Mouse (Mus musculus) heart, adult 8-10 months (tissue): Measurements from ENCODE around the gene Ap2m1. TPM values are rescaled to one million over a fixed set of nuclear protein-coding genes. Genes with fewer than 3 reads are reported as not detected.
A peak's percentile ranks its signal among the peaks of the same experiment; 100 is the strongest.
"Not testable (repeated sequence)": the region's sequence is repeated elsewhere in the genome, so short reads cannot be mapped to it uniquely, and the experiment has no call there.

Source experiments
- DNase-seq: peaks from one replicate; pipeline ENCODE4 v3.0.0; 2022; ENCODE audit warnings: low spot score
- total RNA-seq, 4 experiments: library from RNA; stranded (reverse); gene quantifications; 2 replicates each; pipeline ENCODE4 v1.2.4; 2022

Ap2m1 gene
- total RNA-seq: 100 to 1,000 TPM; 186 to 215 (median 203) TPM

- DNase-seq: peak; percentile 98
Observed at GRCm38 (mm10) chr16:20535296-20536080, at the start of gene Ap2m1. Gene Ap2m1, plus strand, starts transcription at chr16:20535478.

GRCm38 (mm10) chr16:20486048-20486447 is 49.2 kb upstream of the Ap2m1 start:
- DNase-seq: no peak

GRCm38 (mm10) chr16:20488151-20488550 is 47.1 kb upstream of the Ap2m1 start:
- no peak for DNase-seq

- not testable (repeated sequence) for DNase-seq
Observed at GRCm38 (mm10) chr16:20488751-20489150, 46.5 kb upstream of the Ap2m1 start.

- no peak for DNase-seq
Observed at GRCm38 (mm10) chr16:20489233-20489632, 46.0 kb upstream of the Ap2m1 start.

- no peak for DNase-seq
Observed at GRCm38 (mm10) chr16:20490581-20490980, 44.7 kb upstream of the Ap2m1 start.

- peak; percentile 35 for DNase-seq
Observed at GRCm38 (mm10) chr16:20491301-20491700, 44.0 kb upstream of the Ap2m1 start.

GRCm38 (mm10) chr16:20493452-20493851 is 41.8 kb upstream of the Ap2m1 start:
- DNase-seq: no peak

GRCm38 (mm10) chr16:20496671-20497600 is 38.3 kb upstream of the Ap2m1 start:
- peak; percentile 81 for DNase-seq

- no peak for DNase-seq
Observed at GRCm38 (mm10) chr16:20497980-20498676, 37.1 kb upstream of the Ap2m1 start.

GRCm38 (mm10) chr16:20498677-20499475 is 36.4 kb upstream of the Ap2m1 start, which contains the start of gene Eif2b5:
Gene Eif2b5, plus strand, starts transcription at chr16:20498817.
- DNase-seq: peak; percentile 97

GRCm38 (mm10) chr16:20506000-20506399 is 29.3 kb upstream of the Ap2m1 start:
- DNase-seq: no peak

- DNase-seq: no peak
Observed at GRCm38 (mm10) chr16:20509349-20509748, 25.9 kb upstream of the Ap2m1 start.

- DNase-seq: no peak
Observed at GRCm38 (mm10) chr16:20511277-20511847, 23.9 kb upstream of the Ap2m1 start.

GRCm38 (mm10) chr16:20516032-20516431 is 19.2 kb upstream of the Ap2m1 start:
- DNase-seq: no peak

- DNase-seq: peak; percentile 88
Observed at GRCm38 (mm10) chr16:20516726-20517201, 18.5 kb upstream of the Ap2m1 start, which contains the start of gene Dvl3. Gene Dvl3, plus strand, starts transcription at chr16:20516982.

GRCm38 (mm10) chr16:20517216-20517615 is 18.1 kb upstream of the Ap2m1 start:
- no peak for DNase-seq

- no peak for DNase-seq
Observed at GRCm38 (mm10) chr16:20517701-20518374, 17.4 kb upstream of the Ap2m1 start.

GRCm38 (mm10) chr16:20523886-20524285 is 11.4 kb upstream of the Ap2m1 start:
- no peak for DNase-seq

- no peak for DNase-seq
Observed at GRCm38 (mm10) chr16:20528779-20529178, 6.5 kb upstream of the Ap2m1 start.
